In genomic region chr8:3358060-3358459, GRCm38 (mm10) we compare ENCODE assay signal across 9 mouse cellular contexts. TPM values are rescaled to one million over a fixed set of nuclear protein-coding genes. Genes with fewer than 3 reads are reported as not detected.
A peak's percentile ranks its signal among the peaks of the same experiment; 100 is the strongest.
DNase-seq lines count a peak whose midpoint lies in the region; ATAC-seq and TF ChIP-seq lines count a peak whose summit lies in the region.
"Had no signal": no experiment of that assay in that cellular context is flagged by ENCODE, and none has a peak within 500 bp of the region (broad histone marks: within the 10 kb centered on the region; RNA-seq: fewer than 3 reads in every experiment).

No protein-coding gene starts in this region.

- H3K27me3 ChIP-seq in G1E (ENCODE audit: insufficient read depth, low read length) = peaks cover 29% of the 10 kb centered on the region
- H3K27me3 ChIP-seq in midbrain, embryonic 13.5 days = no peaks in the 10 kb centered on the region
- H3K27me3 ChIP-seq: limb, embryonic 12.5 days had no signal

- no peak overlapping the region for H3K27ac ChIP-seq in left cerebral cortex, adult 2 months
- H3K27ac ChIP-seq in midbrain, embryonic 13.5 days = no peak overlapping the region
- H3K27ac ChIP-seq: limb, embryonic 12.5 days had no signal

- no peaks in the 10 kb centered on the region for H3K36me3 ChIP-seq in G1E (replicated peaks)
- H3K36me3 ChIP-seq in midbrain, embryonic 13.5 days = no peaks in the 10 kb centered on the region
- H3K36me3 ChIP-seq: limb, embryonic 12.5 days had no signal

- H3K9me3 ChIP-seq in G1E (replicated peaks) = no peaks in the 10 kb centered on the region
- H3K9me3 ChIP-seq in midbrain, embryonic 13.5 days = no peaks in the 10 kb centered on the region
- H3K9me3 ChIP-seq: limb, embryonic 12.5 days had no signal

- H3K4me1 ChIP-seq in G1E (ENCODE audit: insufficient read depth, low read depth, low read length) = peaks cover 16% of the 10 kb centered on the region
- no peaks in the 10 kb centered on the region for H3K4me1 ChIP-seq in midbrain, embryonic 13.5 days (replicated peaks)
- H3K4me1 ChIP-seq: limb, embryonic 12.5 days had no signal

- 9% methylated on average over 4 of the region's 4 CpGs for WGBS in midbrain, embryonic 13.5 days

- DNase-seq in G1E (ENCODE audit: low spot score) = peak; percentile 60
- DNase-seq in adrenal gland, postnatal 4 days (ENCODE audit: low spot score in 2 of 2) = peak; percentile 76
- DNase-seq in heart, postnatal 4 days = peak; percentile 89
- DNase-seq in left cerebral cortex, adult 2 months (ENCODE audit: extremely low spot score in 1 of 2, low spot score in 2 of 2) = peak; percentile 75 to 86
- peak; percentile 75 to 90 for DNase-seq in spleen, postnatal 10 days (ENCODE audit: low spot score in 2 of 2)

- intact Hi-C loops in left cerebral cortex, adult 2 months (cut with DNase I) = loop anchor here (2.0 to 10.0 kb wide), 2 partner anchors 29 to 317 kb away; partner anchors contain the start of genes Fcor and Trappc5

- no peak overlapping the region for H3K9ac ChIP-seq in midbrain, embryonic 13.5 days (replicated peaks)
- H3K9ac ChIP-seq: limb, embryonic 12.5 days had no signal

- no peak overlapping the region for H3K4me2 ChIP-seq in midbrain, embryonic 13.5 days (replicated peaks)
- H3K4me2 ChIP-seq: limb, embryonic 12.5 days had no signal

- H3K4me3 ChIP-seq in G1E (ENCODE audit: low read depth, low read length) = no peak overlapping the region
- H3K4me3 ChIP-seq in left cerebral cortex, adult 2 months = no peak overlapping the region
- no peak overlapping the region for H3K4me3 ChIP-seq in midbrain, embryonic 13.5 days (replicated peaks)
- H3K4me3 ChIP-seq: limb, embryonic 12.5 days had no signal

- no peak for ATAC-seq in G1E (ENCODE audit: extremely low read depth, insufficient number of reproducible peaks, low FRiP score, poor library complexity, severe bottlenecking)
- ATAC-seq in erythroid progenitor cell, adult 5-6 weeks (replicated peaks; ENCODE audit: low FRiP score, poor library complexity, severe bottlenecking) = 0 out of 2 replicates have a peak, but pooled peaks have one; percentile 54
- ATAC-seq in midbrain, embryonic 13.5 days = peak; percentile 66
- ATAC-seq in activated CD4-positive, CD25-positive, alpha-beta regulatory T cell, adult 4 months = no peak

- TF ChIP-seq CTCF in G1E (IDR thresholded peaks at IDR 0.05; ENCODE audit: low read depth, low read length) = peak; percentile 70
- peak; percentile 88 for TF ChIP-seq CTCF in left cerebral cortex, adult 2 months (IDR thresholded peaks at IDR 0.05)

RNA-seq across cellular contexts. Expression of gene A430078G23Rik, which starts 4.8 kb away (rescaled TPM):
- 0.24 TPM in 1 of 2 replicates, not detected in the other for total RNA-seq in G1E (2014; fragmentation: Nextera tagmentation)
- 0.44 and 0.46 TPM in 2 replicates for total RNA-seq in G1E (2017)
- 0.15 and 0.20 TPM in 2 replicates for polyA plus RNA-seq in G1E (2012)
- total RNA-seq in adrenal gland, postnatal 4 days (2021) = under 1 TPM; 0.51 to 0.56 TPM
- 1.3 and 4.7 TPM in 2 replicates for total RNA-seq in erythroid progenitor cell, adult 5-6 weeks (2015; ENCODE audit: low replicate concordance)
- 2.4 and 2.8 TPM in 2 replicates for total RNA-seq in erythroid progenitor cell, adult 5-6 weeks (2017; ENCODE audit: low replicate concordance)
- total RNA-seq in heart, postnatal 4 days (2021) = under 1 TPM; 0.12 to 0.25 TPM
- under 1 TPM in 1 of 2 experiments, not detected in 1; 0.23 TPM for total RNA-seq in left cerebral cortex, adult 2 months (2021)
- polyA plus RNA-seq in midbrain, embryonic 13.5 days (2015; fragmentation: Nextera tagmentation; extraction: Ambion mirVana) = not detected in 2 replicates
- 10 to 100 TPM; 33.8 to 34.2 TPM for polyA plus RNA-seq in activated CD4-positive, CD25-positive, alpha-beta regulatory T cell, adult 4 months (2017; shearing (Covaris generic))

RNA-seq across cellular contexts. Expression of gene Arhgef18, which starts 34.7 kb away (rescaled TPM):
- total RNA-seq in G1E (2014; fragmentation: Nextera tagmentation) (13.0 and 13.1 TPM in 2 replicates), G1E (2017) (12.4 and 13.3 TPM in 2 replicates)
- polyA plus RNA-seq in G1E (2012) = 37.6 and 47.7 TPM in 2 replicates
- total RNA-seq in adrenal gland, postnatal 4 days (2021) = 10 to 100 TPM; 45.0 to 46.8 TPM
- total RNA-seq in erythroid progenitor cell, adult 5-6 weeks (2015; ENCODE audit: low replicate concordance) = 7.2 and 7.5 TPM in 2 replicates
- total RNA-seq in erythroid progenitor cell, adult 5-6 weeks (2017; ENCODE audit: low replicate concordance) = 3.0 and 5.4 TPM in 2 replicates
- 10 to 100 TPM; 17.3 to 19.8 TPM for total RNA-seq in heart, postnatal 4 days (2021)
- 10 to 100 TPM; 47.8 to 49.3 TPM for total RNA-seq in left cerebral cortex, adult 2 months (2021)
- polyA plus RNA-seq in midbrain, embryonic 13.5 days (2015; fragmentation: Nextera tagmentation; extraction: Ambion mirVana) = 10.4 and 12.5 TPM in 2 replicates
- 10 to 100 TPM; 23.2 to 30.6 TPM for polyA plus RNA-seq in activated CD4-positive, CD25-positive, alpha-beta regulatory T cell, adult 4 months (2017; shearing (Covaris generic))

Comparison
In these comparisons a context has a peak if more than half of its experiments do, and no peak if none do; other contexts are left out.
1. ATAC-seq: peak in erythroid progenitor cell, adult 5-6 weeks (single experiment) and midbrain, embryonic 13.5 days (single experiment); none in G1E (single experiment) and activated CD4-positive, CD25-positive, alpha-beta regulatory T cell, adult 4 months (single experiment).
2. Peak in every context shown above with its lines, with median percentiles within 50 percentile points of each other: DNase-seq.